Mouse (Mus musculus) heart, postnatal 0 days (tissue): ENCODE measurements around the gene C530008M17Rik.

Experiments
- CTCF ChIP-seq: IDR thresholded peaks from 2 replicates; pipeline ENCODE4 v1.5.1; 2016; ENCODE audit warnings: antibody characterized with exemption, control low read depth, low read depth
- EP300 ChIP-seq: IDR thresholded peaks from 2 replicates; pipeline ENCODE4 v1.6.1; 2016; ENCODE audit warnings: antibody characterized with exemption, low read depth

DNA sequence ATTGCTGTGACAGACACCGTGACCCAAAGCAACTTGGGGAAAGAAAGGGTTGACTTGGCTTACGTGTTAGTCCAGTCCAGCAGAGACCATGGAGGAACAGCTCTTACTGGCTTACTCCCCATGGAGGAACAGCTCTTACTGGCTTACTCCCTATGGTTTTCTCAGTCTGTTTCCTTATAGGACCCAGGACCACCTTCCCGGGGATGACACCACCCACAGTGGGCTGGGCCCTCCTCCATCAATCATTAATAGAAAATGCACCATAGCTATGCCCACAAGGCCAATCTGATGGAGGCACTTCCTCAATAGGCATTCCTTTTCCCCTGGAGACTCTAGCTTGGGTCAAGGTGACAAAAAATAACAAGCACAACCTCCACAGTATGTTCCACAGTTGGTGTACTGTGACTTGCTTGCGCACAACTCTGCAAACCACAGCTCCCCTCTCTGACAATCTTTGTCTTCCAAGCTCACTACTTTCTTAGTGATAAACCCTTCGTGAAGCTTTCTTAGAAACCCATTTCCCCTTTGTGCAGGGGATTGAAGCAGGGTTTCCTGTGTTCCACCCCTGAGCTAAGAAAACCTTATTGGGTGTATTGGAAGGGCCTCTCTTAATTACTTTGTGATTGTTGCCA is 17.8 kb downstream of the C530008M17Rik start:
- TF ChIP-seq CTCF, result no peak
- no peak for TF ChIP-seq EP300
